Mouse (Mus musculus) cerebellum, adult 18-20 months (tissue): ENCODE measurements around the gene Pld5.

Source experiments
- DNase-seq, 2 experiments: peaks; one replicate each; pipeline ENCODE4 v3.0.0; 2021

Gene Pld5

DNA sequence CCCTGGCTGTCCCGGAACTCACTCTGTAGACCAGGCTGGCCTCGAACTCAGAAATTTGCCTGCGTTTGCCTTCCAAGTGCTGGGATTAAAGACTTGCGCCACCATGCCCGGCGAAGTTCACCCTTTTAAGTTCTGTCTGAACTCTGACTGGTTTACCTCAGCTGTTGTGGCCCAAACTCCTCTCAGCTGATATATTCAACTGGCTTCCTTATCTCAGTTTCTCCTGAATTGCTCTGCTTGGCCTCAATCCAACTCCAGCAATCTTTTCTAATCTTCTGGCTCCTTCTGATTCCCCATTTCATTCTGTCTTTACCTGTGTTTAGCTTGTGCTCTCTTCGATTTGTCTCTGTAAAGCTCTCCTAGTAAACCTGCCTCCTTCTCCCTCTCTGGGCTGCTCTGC is 331.9 kb downstream of the Pld5 start:
- DNase-seq, result no peak

DNA sequence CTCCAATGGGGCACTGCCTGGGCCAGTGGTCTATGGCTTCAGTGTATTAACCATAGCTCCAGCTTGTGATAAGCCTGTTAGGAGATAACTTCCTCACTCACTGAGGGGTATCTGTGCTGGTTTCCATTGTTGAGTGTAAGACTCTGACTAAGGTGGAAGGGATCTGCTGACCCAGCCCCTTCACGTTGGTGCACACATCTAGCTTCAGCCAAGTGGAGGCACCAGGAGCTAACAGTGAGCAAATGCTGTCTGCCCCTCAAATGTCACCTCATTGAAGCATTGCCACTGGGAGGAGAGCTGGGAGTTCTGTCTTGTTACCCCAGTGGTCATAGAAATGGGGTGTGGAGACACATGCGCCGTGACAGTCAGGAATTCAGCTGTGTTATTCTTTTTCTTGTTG is 336.4 kb downstream of the Pld5 start:
- DNase-seq, result no peak

DNA sequence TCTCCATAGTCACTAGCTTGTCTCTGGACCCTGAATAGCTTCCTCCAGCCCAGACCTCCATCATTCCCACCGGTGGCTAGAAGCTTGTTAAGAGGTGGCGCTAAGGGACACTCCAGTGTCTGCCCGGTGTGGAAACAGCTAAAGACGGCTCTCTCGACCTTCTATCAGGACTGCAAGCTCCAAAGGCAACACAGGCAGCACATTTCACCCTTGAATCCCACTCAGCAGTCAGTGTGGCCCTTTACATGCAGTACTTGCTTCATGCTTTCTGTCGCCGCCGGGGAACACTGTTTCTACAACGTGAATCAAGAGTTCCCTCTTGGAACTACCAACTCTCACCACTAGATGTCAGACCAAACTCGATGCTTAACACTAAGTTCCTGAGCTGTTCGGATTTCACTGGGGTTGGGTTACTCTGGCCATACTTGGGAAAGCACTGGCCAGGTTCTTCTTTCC is 338.8 kb downstream of the Pld5 start:
- peak; percentile 86 to 87 for DNase-seq

DNA sequence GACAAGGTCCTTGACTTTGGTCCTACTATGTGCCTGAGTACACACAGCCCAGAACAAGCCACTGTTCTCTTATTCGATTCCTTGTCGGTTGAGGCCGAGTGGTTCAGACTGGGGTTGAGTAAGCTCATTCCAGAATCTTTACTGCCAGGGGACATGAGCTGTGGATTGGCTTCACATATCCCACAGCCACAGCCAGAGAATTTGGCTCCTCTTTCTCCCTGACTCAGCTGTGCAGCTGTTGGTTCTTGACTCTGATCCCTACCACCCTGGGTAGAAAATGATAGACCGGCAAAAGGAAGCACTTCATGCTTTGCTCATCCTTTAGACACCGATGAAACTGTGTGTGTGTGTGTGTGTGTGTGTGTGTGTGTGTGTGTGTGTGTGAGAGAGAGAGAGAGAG is 343.7 kb downstream of the Pld5 start:
- no peak for DNase-seq

DNA sequence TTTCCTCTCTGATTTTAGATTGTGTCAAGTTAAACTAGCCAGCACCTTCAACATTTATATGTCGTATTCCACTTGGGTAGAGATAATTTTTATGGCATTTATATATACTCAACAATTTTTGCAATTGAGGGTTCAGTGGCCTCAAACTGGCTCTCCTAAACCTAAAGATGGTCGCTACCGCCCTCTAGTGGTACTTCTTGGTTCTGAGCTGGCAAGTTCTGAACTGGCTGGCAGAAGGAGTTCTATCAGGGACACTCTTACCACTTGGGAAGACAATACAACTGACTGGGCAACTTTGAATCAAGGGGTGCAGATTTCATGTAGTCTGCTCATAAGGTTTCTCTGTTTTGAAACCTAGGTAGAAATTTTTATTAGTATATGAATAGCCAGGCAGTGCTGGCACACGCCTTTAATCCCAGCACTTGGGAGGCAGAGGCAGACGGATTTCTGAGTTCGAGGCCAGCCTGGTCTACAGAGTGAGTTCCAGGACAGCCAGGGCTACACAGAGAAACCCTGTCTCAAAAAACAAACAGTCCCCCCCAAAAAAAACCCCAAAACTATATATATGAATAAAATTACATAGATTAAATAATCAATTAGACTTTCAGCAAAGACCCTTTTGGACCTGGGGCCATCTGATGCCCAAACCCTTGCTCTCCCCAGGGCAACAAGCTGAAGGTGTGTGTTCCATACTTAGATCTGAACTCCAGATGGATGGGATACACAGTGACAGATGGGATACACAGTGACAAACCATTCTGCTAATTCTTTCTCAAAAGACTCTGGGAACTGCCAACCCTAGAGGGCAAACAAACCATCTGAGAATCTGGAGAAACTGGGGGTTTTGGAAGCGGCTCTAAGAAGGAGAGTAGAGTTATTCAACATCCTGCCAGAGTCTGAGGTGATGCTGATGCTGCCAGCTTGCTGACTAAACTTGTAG is 351.0 kb downstream of the Pld5 start:
- peak; percentile 69 to 74 for DNase-seq

DNA sequence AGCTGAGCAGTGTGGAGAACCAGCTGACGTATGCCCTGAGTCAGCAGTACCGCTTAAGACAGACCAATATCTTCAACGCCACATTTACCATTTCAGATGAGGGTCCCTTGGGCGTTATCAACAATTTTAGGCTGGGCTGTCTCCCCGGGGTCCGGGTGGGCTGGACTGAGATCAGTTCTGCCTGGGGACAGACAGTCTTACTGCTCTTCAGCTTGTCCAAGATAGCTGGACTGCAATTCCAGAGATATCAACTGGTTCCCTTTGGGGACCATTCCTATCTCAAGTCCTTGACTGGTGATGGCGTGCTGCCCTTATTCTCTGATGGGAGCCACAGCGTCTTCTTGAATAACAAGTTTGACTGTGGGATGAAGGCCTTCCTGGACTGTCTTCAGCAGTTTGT is 354.0 kb downstream of the Pld5 start:
- DNase-seq, result no peak

DNA sequence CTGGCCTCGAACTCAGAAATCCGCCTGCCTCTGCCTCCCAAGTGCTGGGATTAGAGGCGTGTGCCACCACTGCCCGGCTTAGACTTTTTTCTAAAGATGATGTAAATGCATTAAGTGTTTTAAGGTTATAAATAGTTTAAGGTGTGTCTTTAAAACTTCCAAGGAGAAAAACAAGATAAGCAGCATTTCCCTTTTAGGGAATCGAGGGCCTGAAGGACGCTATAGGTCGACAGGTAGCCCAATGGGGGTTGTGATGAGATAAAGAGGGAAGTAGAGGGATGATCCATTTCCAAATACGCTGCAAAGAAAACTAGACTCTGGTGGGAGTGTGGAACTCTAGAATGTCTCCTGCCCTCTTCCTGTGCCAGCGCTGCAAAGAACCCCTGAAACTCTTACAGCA is 355.1 kb downstream of the Pld5 start, which contains the start of gene Gm38100:
Gene Gm38100, plus strand, starts transcription at position 301 of the 400 bp plus-strand sequence.
- DNase-seq, result no peak

DNA sequence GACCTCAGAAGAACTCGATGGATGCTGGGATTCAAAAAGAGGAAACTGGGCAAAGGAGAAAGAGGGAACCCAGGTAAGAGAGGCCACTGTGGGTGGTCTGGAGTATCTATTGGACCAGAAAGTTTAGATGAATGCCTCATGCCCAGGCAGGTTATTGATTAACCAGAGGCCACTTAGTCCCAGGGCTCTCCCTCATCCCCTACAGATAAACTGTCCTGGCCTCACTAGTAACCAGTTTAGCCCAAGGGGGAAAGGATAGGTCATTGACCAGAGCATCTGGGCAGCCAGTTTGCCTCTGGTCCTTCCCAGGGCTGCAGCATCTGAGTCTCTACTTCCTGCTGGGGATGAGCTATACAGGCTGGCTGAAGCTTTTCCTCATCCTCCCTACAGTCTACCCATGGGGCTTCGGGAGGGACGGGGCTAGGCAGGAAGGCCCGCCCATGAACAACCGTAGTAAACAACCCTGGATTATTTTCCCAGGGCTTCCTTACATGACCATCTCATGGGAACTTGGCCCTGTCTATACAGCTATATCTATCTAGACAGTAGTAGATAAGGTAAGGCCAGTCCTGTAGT is 361.3 kb downstream of the Pld5 start:
- DNase-seq, result no peak
